Mouse (Mus musculus) sigmoid colon, adult 10 weeks (tissue): ENCODE results near the gene Btbd35f7. TPM values are rescaled to one million over a fixed set of nuclear protein-coding genes. Genes with fewer than 3 reads are reported as not detected.

Source experiments
- polyA plus RNA-seq: library from polyadenylated mRNA; stranded (reverse); fragments of 350-450 nt; fragmentation: Illumina TruSeq; extraction: RNeasy Lipid Tissue Mini Kit (QIAGEN cat#74804); gene quantifications from one replicate; pipeline ENCODE4 v1.2.3, GENCODE M21; 2014; ENCODE audit warnings: low read depth, low replicate concordance

Btbd35f7 gene
- not detected for polyA plus RNA-seq

DNA sequence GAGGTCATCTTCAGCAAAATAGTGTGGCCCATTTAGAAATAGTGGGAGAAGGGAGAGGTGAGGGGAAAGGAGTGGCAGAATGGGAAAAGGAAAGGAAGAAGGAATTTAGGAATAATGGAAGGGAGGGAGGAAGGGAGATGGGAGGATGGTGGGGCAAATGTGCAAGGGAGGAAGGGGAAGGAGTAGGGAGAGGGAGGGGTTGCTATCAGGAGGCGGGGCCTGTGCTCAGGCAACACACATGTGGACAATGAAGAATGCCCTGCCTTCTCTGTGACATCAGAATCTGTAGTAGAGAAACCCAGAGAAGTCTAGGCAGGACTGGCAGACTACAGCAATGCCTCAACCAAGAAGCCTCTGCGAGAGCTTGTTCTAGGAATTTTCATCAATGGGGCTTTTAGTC lies at the start of gene Btbd35f7:
Gene Btbd35f7, plus strand, starts transcription at position 301 of the 400 bp plus-strand sequence.

Other genes starting within 250 kb of the Btbd35f7 start
- gene Mycs, start 199.8 kb upstream of the Btbd35f7 start, polyA plus RNA-seq = not detected